17 mouse cellular contexts compared by ENCODE assay signal in the genomic region with DNA sequence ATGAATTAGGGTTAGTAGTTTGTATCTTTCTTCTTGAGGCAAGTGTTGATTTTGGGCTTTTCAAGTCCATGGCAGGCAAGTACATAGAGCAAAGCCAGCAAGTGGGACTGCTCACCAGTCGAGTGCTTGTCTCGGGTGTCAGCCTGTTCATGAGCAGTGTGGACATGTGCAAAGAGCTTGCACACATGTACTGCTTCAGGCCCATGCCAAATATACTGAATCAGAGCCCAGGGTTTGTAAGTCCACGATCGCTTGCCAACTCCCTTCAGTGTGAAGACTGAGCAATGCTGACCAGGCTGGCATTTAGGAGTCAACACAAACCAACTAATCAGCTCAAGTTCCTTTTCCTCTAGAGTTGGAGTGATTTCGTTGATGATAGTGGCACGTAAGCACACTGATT.
DNase-seq lines count a peak whose midpoint lies in the region; ATAC-seq and TF ChIP-seq lines count a peak whose summit lies in the region.
"Had no signal": no experiment of that assay in that cellular context is flagged by ENCODE, and none has a peak within 500 bp of the region (broad histone marks: within the 10 kb centered on the region; RNA-seq: fewer than 3 reads in every experiment).

No protein-coding gene starts in this region.

- no peak overlapping the region for H3K4me3 ChIP-seq in cerebellum, adult 2 months (replicated peaks; ENCODE audit: insufficient read depth, low read depth, low read length)
- no peak overlapping the region for H3K4me3 ChIP-seq in hindbrain, embryonic 10.5 days
- H3K4me3 ChIP-seq in hindbrain, postnatal 0 days (ENCODE audit: low read length): no peak overlapping the region
- H3K4me3 ChIP-seq: limb, embryonic 15.5 days; liver, embryonic 15.5 days had no signal

- no peak for TF ChIP-seq CTCF in cerebellum, adult 2 months (IDR thresholded peaks at IDR 0.05; ENCODE audit: borderline replicate concordance, insufficient read depth, low read depth, low read length)
- TF ChIP-seq CTCF in hindbrain, postnatal 0 days (IDR thresholded peaks at IDR 0.05; ENCODE audit: low read depth): no peak

- DNase-seq in cerebellum, postnatal 10 days: peak; percentile 65 to 73
- DNase-seq in cerebellum, adult 2 months: no peak
- DNase-seq in left cerebral cortex, postnatal 4 days: peak; percentile 20
- DNase-seq in left cerebral cortex, postnatal 25 days (ENCODE audit: low spot score in 2 of 2): no peak
- DNase-seq in hindbrain, embryonic 10.5 days (ENCODE audit: low spot score): no peak
- no peak for DNase-seq in hindbrain, postnatal 0 days (ENCODE audit: low spot score)
- DNase-seq in thymus, postnatal 36 days: no peak
- DNase-seq in heart, postnatal 10 days: no peak
- DNase-seq: adrenal gland, adult 8-10 months; cerebellum, postnatal 36 days; gastrocnemius, postnatal 25 days; kidney, adult 11 months; spleen, adult 18-20 months had no signal

- no peaks in the 10 kb centered on the region for H3K27me3 ChIP-seq in cerebellum, adult 2 months (ENCODE audit: control insufficient read depth, insufficient read depth, low read length)
- H3K27me3 ChIP-seq in hindbrain, embryonic 10.5 days (ENCODE audit: insufficient read depth, poor library complexity, severe bottlenecking): peaks cover 3% of the 10 kb centered on the region
- H3K27me3 ChIP-seq in hindbrain, postnatal 0 days (ENCODE audit: insufficient read depth, low read length): no peaks in the 10 kb centered on the region
- H3K27me3 ChIP-seq: limb, embryonic 15.5 days; liver, embryonic 15.5 days; Patski had no signal

- 44% methylated on average over 6 of the region's 6 CpGs for WGBS in cerebellum, adult 2 months
- WGBS in hindbrain, embryonic 10.5 days: 88% methylated on average over 6 of the region's 6 CpGs
- WGBS in hindbrain, postnatal 0 days: 57% methylated on average over 6 of the region's 6 CpGs

- intact Hi-C loops in left cerebral cortex, postnatal 4 days (cut with DNase I): no loop called here
- intact Hi-C loops in left cerebral cortex, postnatal 25 days (cut with DNase I): no loop called here
- intact Hi-C loops in heart, postnatal 10 days (cut with DNase I): no loop called here

- no peak for ATAC-seq in hindbrain, postnatal 0 days
- ATAC-seq: Patski had no signal

- no peaks in the 10 kb centered on the region for H3K36me3 ChIP-seq in hindbrain, embryonic 10.5 days
- no peaks in the 10 kb centered on the region for H3K36me3 ChIP-seq in hindbrain, postnatal 0 days (ENCODE audit: insufficient read depth, low read length)
- H3K36me3 ChIP-seq: limb, embryonic 15.5 days; liver, embryonic 15.5 days had no signal

- H3K9me3 ChIP-seq in hindbrain, embryonic 10.5 days: no peaks in the 10 kb centered on the region
- no peaks in the 10 kb centered on the region for H3K9me3 ChIP-seq in hindbrain, postnatal 0 days (ENCODE audit: low read length)
- H3K9me3 ChIP-seq: limb, embryonic 15.5 days; liver, embryonic 15.5 days had no signal

- H3K9ac ChIP-seq in hindbrain, postnatal 0 days (replicated peaks; ENCODE audit: low read length): no peak overlapping the region
- H3K9ac ChIP-seq: limb, embryonic 15.5 days; liver, embryonic 15.5 days had no signal

- TF ChIP-seq POLR2A in cerebellum, adult 2 months (IDR thresholded peaks at IDR 0.05; ENCODE audit: borderline replicate concordance, insufficient read depth, low read length): no peak

- H3K4me1 ChIP-seq in cerebellum, adult 2 months (ENCODE audit: control insufficient read depth, insufficient read depth, low read length): no peaks in the 10 kb centered on the region
- H3K4me1 ChIP-seq in hindbrain, embryonic 10.5 days (replicated peaks): peaks cover 38% of the 10 kb centered on the region
- H3K4me1 ChIP-seq in hindbrain, postnatal 0 days (ENCODE audit: insufficient read depth, low read length): no peaks in the 10 kb centered on the region
- H3K4me1 ChIP-seq: limb, embryonic 15.5 days; liver, embryonic 15.5 days had no signal

- H3K27ac ChIP-seq in cerebellum, adult 2 months (ENCODE audit: insufficient read depth, low read length): no peak overlapping the region
- peak overlapping the region; percentile 69 for H3K27ac ChIP-seq in hindbrain, embryonic 10.5 days
- peak overlapping the region; percentile 12; the same call in 1 of the 2 replicates for H3K27ac ChIP-seq in hindbrain, postnatal 0 days
- H3K27ac ChIP-seq: limb, embryonic 15.5 days; liver, embryonic 15.5 days; macrophage had no signal

- H3K4me2 ChIP-seq in hindbrain, postnatal 0 days (ENCODE audit: low read depth, low read length): no peak overlapping the region
- H3K4me2 ChIP-seq: limb, embryonic 15.5 days; liver, embryonic 15.5 days had no signal

Comparison
In these comparisons a context has a peak if more than half of its experiments do, and no peak if none do; other contexts are left out.
1. DNase-seq: peak in cerebellum, postnatal 10 days (2 of 2) and left cerebral cortex, postnatal 4 days (single experiment); none in cerebellum, adult 2 months (0 of 2), left cerebral cortex, postnatal 25 days (0 of 2), hindbrain, embryonic 10.5 days (single experiment), hindbrain, postnatal 0 days (single experiment), thymus, postnatal 36 days (0 of 2) and heart, postnatal 10 days (0 of 2).